Mouse (Mus musculus) mouse embryonic stem cell (cell line): Measurements from ENCODE around the gene C330021F23Rik.
"Not testable (repeated sequence)": the region's sequence is repeated elsewhere in the genome, so short reads cannot be mapped to it uniquely, and the experiment has no call there.

Experiments
- in situ Hi-C, 2 experiments: fragments of 300-500 bp; cut with MboI; formaldehyde crosslinking; loops; 1 replicate in 1 of 2; 3 replicates in 1 of 2; pipeline ENCODE4 v1.14.3; 2019 to 2020; ENCODE audit warnings: low sequenced_read_pairs in 2 of 2, low pct_unique_long_range_greater_than_20kb in 1 of 2, mixed read lengths in 1 of 2; ENCODE audit not compliant: unreplicated experiment in 1 of 2

The C330021F23Rik gene

DNA sequence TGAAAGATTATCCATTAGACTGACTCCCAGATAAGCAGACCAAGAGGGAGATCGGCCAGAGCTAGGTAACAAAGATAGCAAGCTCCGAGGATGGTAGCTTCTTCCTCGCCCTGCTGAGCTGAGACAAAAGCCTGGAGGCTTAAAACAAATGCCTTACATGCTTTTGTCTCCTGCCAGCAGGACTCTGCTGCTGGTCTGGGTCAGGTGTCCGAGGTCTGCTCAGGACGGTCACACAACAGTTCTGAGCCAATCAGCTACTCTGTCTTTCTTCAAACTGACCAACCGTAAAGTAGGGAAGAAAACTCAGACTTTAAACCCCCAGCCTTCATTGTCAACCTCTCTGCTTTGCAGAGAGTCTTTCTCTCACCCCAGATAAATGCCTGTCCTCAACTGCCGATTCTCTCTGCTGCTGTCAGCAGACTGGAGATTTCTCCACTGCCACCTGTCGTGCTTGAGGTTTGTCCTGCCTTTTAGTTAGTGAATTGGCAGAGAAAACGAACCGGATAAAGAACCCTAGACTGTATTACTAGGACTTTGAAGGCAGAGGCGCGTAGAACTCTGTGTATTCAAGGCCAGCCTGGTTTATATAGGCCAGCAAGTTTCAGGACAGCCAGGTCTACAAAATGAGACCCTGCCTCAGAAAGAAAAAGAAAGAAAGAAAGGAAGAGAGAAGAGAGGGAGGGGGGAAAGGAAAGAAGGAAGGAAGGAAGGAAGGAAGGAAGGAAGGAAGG lies at the start of gene C330021F23Rik:
Gene C330021F23Rik (plus strand): TSS at position 350 of the 731 bp plus-strand sequence.
- in situ Hi-C loops: no loop called here

DNA sequence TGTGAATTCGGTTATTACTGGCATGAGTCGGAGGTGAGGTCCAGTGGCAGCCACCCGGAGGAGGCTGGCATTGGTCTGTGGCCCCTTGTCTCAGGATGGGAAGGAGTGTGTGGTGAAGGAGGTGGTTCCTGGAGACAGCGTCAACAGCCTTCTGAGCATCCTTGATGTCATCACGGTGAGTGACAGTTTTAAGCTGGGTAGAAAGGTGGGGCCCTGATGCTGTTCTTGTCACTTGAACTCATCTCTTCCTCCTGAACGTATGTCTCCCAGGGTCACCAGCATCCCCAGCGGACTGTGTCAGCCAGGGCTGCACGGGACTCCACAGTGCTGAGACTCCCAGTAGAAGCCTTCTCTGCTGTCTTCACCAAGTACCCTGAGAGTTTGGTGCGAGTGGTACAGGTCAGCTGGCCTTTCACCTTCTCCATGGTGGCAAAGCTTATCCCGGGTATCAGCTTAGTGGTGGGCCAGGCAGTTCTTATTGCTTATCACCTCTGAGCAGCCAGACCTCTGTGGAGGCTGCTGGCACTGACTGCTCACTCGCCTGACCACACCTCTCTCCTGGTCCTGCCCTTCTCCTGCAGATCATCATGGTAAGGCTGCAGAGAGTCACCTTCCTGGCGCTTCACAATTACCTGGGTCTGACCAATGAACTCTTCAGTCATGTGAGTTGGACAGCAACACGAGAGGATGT lies 45.6 kb upstream of the C330021F23Rik start:
- in situ Hi-C loops: no loop called here

DNA sequence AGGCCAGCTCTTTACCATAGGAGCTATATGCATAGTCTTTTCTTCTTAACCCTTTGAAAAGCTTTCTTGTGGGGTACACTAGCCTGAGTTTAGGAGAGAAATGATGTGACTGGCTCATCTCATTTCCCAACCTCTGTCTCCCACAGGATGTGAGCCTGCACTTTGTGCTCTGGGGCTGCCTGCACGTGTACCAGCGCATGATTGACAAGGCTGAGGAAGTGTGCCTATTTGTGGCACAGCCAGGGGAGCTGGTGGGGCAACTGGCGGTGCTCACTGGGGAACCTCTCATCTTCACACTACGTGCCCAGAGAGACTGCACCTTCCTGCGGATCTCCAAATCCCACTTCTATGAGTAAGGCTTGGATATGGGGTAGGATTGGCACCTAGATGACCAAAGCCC lies 37.0 kb upstream of the C330021F23Rik start:
- in situ Hi-C loops: no loop called here

DNA sequence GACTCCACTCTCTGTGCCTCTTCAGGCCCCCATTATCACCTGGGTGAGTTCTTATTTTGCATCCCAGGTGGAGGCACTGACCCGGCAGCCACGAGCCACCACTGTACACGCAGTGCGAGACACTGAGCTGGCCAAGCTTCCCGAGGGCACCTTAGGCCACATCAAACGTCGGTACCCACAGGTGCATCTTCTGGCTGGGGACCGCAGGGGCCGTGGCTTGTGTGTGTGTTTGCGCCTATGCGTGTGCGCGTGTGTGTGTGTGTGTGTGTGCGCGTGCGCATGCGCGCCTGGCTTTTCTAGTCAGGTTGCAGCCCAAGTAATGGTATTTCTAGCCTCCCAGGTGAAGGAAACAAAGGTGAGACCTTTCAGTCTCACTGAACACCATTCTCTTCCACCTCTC lies 35.9 kb upstream of the C330021F23Rik start:
- in situ Hi-C loops: no loop called here

DNA sequence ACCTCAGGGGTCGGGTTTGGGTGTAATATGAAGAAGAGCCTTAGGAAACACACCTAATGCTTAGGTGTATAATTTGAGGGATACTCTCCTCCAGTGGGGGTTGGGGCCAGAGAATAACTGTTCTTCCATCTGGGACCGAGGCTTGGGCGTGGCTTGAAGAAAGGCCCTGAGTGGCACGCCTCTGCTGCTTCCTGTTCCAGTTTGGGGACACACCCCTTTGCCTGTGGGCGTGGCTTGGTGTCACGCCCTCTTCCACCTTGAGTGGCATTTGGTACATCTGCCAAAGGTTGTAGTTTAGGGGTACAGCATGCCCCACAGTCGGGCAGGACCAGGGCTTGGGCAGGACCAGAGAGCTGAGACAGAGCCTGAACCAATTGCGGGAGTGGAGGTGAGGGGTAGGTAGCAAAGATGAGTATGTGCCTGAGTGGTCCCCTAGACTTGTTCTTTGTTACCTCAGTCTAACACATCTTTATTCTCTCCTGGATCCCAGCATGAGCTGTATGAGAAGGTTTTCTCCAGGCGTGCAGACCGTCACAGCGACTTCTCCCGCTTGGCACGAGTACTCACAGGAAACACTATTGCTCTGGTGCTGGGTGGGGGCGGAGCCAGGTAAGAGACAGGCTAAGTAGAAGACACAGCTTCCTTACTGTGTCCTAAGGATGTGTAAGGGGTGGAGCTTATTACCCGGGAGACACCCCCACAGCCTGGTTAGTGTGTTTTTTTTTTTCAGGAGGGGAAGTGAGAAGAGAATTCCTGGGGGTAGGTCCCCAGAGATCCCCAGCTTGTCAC lies 31.5 kb upstream of the C330021F23Rik start:
- in situ Hi-C loops: no loop called here

DNA sequence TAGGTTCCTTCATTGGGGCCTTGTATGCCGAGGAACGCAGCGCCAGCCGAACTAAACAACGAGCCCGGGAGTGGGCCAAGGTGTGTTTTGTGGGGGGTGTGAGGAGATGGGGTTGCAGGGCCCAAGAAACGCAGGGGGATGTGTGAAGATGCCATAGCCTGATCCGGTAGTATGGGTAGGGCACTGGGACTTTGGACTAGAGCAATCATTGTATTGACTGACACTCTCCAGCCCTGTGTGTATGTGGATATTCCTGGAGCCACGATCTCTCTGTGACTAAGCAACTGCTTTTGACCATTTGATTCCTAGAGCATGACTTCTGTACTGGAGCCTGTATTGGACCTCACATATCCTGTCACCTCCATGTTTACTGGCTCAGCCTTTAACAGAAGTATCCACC lies 30.9 kb upstream of the C330021F23Rik start:
- in situ Hi-C loops: no loop called here

DNA sequence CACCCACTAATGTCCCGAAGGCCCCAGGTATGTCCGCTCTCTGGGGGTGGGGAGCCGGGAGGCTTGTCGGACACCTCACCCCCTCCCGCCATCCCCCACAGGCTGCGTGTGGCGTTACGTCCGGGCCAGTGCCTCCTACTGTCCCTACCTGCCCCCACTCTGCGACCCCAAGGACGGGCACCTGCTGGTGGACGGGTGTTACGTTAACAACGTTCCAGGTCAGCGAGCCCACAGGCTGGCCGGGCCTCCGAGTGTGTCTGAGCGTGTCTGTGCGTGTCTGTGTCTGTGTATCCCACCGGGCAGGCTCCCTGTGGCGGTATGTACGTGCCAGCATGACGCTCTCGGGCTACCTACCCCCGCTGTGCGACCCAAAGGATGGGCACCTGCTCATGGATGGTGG lies 30.1 kb upstream of the C330021F23Rik start:
- in situ Hi-C loops: no loop called here

DNA sequence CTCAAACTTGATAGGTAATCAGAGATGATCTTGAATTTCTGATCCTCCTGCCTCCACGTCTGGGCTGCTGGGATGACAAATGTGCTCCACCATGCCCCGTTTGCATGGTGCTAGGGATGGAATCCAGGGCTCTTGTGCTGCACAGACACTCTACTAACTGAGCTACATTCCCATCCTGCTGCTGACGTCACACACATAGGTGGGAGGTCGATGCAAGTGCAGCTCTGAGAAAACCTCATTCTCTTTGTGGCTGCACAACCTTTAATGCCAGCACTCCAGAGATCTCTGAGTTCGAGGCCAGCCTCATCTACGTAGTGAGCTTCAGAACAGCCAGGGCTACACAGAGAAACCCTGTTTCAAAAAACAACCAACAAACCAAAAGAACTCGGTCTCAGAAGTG lies 28.6 kb upstream of the C330021F23Rik start:
- in situ Hi-C loops: no loop called here

DNA sequence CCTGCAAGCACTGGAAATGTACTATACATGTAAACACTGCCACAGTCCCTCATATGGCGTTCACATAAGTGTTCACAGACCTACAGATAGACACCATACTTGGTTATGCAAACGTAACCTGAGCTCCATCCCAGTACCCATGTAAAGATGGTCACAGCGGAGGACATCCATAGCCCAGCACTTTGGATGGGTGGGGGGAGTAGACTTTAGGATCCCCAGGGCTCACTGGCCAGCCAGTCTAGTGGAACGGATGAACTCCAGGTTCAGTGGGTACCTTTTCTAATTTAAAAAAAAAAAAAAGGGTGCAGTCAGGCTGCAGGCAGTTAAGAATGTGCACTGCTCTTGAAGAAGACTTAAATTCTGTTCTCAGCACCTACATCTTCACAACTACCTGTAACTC lies 27.7 kb upstream of the C330021F23Rik start:
- in situ Hi-C loops: no loop called here

DNA sequence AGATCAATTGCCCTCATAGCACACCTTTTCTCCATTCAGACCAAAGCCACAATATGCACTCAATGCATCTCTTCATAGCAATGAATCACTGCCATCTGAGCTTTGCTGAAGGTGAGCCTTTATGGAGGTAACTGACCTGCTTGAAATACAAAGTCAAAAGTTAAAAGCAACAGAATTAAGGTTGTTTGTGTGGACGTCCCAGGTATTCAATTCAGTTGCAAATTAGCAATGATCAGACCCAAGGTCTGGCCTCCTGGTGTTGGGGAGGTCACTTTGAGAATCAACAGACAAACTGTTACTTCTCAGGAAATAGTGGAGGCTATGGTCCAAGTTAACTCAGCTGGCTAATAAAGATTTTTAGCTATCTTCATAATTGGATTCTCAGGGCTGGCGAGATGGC lies 21.3 kb upstream of the C330021F23Rik start:
- in situ Hi-C loops: no loop called here

DNA sequence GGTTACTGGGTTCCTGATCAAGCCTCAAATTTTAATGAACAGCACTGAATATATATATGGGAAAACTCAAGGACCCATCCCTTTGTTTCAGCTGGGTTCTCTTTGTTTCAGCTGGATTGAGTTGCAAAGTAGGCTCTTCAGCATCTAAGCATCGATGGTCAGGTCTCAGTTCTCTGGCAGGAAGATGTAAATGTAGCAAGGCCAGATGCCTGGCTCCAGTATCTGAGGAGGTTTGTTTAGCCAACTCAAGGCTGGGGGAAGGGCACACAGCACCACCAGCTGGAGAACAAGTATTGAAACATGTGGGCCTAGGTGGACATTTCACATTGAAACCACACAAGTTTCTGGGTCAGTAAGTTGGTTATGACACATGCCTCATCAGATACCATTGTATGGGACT lies 15.6 kb upstream of the C330021F23Rik start:
- in situ Hi-C loops: no loop called here

DNA sequence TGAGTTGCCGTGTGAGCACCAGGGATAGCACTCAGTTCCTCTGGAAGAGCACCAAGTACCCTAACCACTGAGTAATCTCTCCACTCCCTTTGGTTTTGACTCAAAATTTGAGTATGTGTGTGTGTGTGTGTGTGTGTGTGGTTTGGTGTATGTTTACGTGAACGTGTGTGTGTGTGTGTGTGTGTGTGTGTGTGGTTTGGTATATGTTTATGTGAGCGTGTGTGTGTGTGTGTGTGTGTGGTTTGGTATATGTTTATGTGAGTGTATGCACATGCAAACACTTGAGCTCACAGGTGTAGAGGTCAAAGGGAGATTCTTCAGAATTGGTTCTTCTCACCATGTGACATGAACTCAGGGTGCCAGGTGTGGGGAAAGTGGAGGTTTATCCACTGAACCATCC lies 11.7 kb upstream of the C330021F23Rik start:
- in situ Hi-C loops: no loop called here

DNA sequence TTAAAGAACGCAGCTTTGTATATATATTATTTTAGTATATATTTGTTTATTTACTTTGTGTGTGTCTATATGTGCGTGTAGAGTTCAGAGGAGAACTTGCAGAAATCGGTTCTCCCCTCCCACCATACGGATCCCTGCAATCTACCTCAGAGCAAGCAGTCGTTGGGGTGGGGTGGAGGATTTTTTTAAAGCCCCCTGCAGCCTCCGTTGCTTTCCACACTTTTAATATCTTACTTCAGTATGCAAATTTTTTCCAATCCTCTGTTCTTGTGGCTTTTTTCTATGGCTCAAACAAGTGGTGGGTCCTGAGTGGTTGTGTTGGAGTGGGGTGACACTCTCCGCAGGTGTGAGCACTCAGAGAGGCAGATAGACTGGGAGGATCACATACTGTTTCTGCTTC lies 588 bp downstream of the C330021F23Rik start:
- in situ Hi-C loops: no loop called here

DNA sequence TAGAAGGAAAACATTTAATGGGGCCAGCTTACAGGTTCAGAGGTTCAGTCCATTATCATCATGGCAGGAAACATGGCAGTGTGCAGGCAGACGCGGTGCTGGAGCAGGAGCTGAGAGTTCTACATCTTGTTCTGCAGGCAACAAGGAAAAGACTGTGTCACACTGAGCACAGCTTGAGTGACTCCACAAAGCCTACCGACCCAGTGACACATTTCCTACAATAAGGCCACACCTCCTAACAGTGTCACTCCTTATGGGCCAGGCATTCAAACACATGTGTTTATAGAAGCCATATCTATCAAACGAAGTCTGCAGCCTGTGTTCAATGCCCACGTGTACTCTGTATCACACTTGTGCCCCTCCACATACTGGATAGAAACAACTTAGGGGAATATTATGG lies 2.0 kb downstream of the C330021F23Rik start:
- in situ Hi-C loops: loop anchor here in 1 of 2 experiments (5.0 kb wide), 1 partner anchor 103 kb away; the partner anchor contains the start of gene Fcor

DNA sequence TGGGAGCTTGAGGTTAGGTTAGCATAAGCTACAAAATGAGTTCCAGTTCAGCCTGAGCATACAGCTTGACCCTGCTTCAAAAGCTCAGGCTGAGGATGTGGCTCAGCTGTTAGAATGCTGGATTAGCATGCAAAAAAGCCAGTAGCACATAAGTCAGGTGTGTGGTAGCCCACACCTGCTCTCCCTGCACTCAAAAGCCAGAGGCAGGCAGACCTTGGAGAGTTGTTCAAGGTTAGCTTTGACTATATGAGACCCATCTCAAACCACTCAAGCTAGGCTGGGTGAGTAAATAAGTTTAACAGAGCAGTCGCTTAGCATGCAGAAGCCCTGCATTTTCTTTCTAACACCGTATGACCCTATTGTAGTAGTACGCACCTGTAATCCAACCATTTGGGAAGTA lies 6.8 kb downstream of the C330021F23Rik start:
- in situ Hi-C loops: loop anchor here in 1 of 2 experiments (5.0 kb wide), 1 partner anchor 98 kb away; the partner anchor contains the start of gene Fcor

DNA sequence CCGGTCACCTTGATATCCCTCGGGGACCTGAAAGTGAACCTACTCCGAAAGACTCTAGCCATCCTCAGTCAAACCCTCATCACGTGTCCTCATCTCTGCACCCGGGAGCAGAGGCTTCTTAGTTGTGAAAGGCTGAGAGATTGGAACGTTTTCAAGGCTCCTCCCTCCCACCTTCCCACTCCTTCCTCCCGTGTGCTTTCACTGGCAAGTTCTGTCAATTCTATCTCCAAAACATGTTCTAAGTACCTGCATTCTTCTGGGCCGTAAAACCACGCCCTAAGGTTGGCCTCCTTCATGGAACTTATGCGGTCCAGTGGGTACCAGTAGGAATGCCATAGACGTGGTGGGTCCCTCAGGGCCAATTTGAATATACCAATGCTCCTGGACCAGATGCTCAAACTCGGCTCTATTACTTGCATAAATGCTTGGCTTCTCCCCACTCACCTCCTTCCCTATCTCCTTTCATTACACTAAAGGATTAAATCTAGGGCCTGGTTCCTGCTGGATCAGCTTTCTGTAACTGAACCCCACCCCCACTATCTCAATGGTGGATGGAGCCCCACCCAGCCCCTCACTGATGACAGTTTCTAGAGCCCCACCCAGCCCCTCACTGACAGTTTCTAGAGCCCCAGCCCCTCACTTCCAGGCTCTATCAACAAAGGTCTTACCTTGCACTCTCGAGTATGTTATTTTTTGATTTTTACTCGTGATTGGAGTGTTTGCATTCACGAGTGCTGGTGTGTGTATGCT lies 8.6 kb downstream of the C330021F23Rik start:
- in situ Hi-C loops: no loop called here

DNA sequence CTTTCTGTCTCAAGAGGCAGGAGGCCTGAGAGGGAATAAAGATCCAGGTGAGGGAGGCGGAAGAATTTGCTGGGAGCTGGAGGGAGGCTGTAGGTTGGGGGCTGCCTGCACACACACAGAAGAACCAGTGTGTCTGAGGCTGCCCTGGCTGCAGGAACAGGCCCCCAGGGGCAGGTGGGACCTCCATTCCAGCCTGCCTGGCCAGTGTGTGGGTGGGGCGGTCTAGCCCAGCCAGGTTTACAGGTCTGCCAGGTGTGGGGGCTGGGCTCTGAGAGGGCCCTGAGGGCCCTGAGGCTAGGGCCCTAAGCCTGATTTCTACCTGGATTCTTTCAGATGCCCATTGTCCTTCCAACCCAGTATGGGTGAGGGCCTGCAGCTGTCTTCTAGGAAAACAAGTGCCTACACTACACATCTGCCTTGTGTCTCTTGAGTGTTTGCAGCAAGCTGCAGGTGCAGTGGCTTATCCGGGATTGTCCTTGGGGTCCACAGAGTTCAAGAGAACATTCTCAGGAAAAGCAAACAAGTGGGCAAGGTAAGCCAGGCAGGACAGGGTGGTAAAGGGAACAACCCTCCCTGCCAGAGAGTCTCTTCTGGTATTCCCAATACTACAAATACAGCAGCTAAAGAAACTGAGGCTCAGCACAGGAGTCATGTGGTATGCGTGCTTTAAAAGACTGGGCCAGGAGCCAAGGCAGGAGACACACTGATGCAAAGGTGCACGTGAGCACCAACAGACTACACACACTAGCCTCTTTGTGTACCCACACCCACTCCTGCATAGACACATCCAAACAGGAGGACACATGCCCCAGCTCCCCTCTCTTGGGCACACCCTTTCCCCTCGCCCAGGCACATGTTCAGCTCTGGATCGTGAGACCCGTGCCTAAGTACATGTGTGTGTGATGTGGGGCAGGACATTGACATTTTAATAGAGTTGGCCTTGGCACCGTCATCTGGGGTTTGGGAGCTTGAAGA lies 11.9 kb downstream of the C330021F23Rik start:
- in situ Hi-C loops: no loop called here

DNA sequence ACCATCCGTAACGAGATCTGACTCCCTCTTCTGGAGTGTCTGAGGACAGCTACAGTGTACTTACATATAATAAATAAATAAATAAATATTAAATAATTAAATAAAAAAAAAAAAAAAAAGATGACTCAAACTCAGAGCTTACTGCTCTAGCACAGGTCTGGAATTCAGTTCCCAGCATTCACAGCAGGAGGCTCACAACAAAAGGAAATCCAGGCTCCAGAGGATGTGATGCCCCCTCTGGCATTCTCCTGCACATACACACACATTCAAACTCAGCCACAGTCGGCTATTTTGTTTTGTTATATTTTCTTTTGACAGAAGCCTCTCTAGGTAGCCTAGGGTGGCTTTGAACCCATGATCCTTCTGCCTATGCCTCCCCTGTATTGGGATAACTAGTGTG lies 14.2 kb downstream of the C330021F23Rik start:
- in situ Hi-C loops: not testable (repeated sequence)
